Mouse (Mus musculus) kidney, postnatal 36 days (tissue): ENCODE results near the gene Tmem129.

Source experiments
- DNase-seq, 2 experiments: peaks; one replicate each; pipeline ENCODE4 v3.0.0; 2021 to 2022; ENCODE audit warnings: mixed read lengths in 2 of 2

Gene Tmem129

GRCm38 (mm10) chr5:33637606-33638350 is 20.4 kb downstream of the Tmem129 start:
- no peak for DNase-seq

GRCm38 (mm10) chr5:33635361-33635760 is 22.9 kb downstream of the Tmem129 start:
- no peak for DNase-seq

GRCm38 (mm10) chr5:33632526-33632925 is 25.7 kb downstream of the Tmem129 start:
- no peak for DNase-seq

- no peak for DNase-seq
Observed at GRCm38 (mm10) chr5:33630615-33631014, 27.6 kb downstream of the Tmem129 start.

- DNase-seq: peak; percentile 22 to 48
Observed at GRCm38 (mm10) chr5:33630061-33630460, 28.2 kb downstream of the Tmem129 start.

- peak; percentile 100 for DNase-seq
Observed at GRCm38 (mm10) chr5:33629301-33629987, 28.8 kb downstream of the Tmem129 start, which contains the start of the genes Fam53a and Gm9903. Gene Fam53a, minus strand, starts transcription at chr5:33629635. Gene Gm9903, plus strand, starts transcription at chr5:33629925.

GRCm38 (mm10) chr5:33628820-33629300 is 29.4 kb downstream of the Tmem129 start:
- DNase-seq: peak; percentile 27 to 62

- DNase-seq: peak; percentile 50 to 61
Observed at GRCm38 (mm10) chr5:33627968-33628367, 30.2 kb downstream of the Tmem129 start.

GRCm38 (mm10) chr5:33623766-33624165 is 34.5 kb downstream of the Tmem129 start:
- DNase-seq: no peak

GRCm38 (mm10) chr5:33622671-33623070 is 35.5 kb downstream of the Tmem129 start:
- no peak for DNase-seq

- DNase-seq: no peak
Observed at GRCm38 (mm10) chr5:33614391-33614790, 43.8 kb downstream of the Tmem129 start.

- no peak for DNase-seq
Observed at GRCm38 (mm10) chr5:33611795-33612194, 46.4 kb downstream of the Tmem129 start.

GRCm38 (mm10) chr5:33609226-33609625 is 49.0 kb downstream of the Tmem129 start:
- peak; percentile 31 to 36 for DNase-seq

- DNase-seq: no peak
Observed at GRCm38 (mm10) chr5:33607434-33607833, 50.8 kb downstream of the Tmem129 start.

- no peak for DNase-seq
Observed at GRCm38 (mm10) chr5:33606631-33607030, 51.6 kb downstream of the Tmem129 start.

GRCm38 (mm10) chr5:33605314-33605713 is 52.9 kb downstream of the Tmem129 start:
- DNase-seq: peak; percentile 16 to 40
